Comparison of ENCODE assay signal across 18 mouse cellular contexts in genomic region chr6:30855205-30855604, GRCm38 (mm10).
"Had no signal": no experiment of that assay in that cellular context is flagged by ENCODE, and none has a peak within 500 bp of the region (broad histone marks: within the 10 kb centered on the region; RNA-seq: fewer than 3 reads in every experiment).

No protein-coding gene starts in this region.

- H3K27ac ChIP-seq: liver, embryonic 13.5 days; liver, embryonic 15.5 days; lung, embryonic 15.5 days; macrophage; midbrain, embryonic 13.5 days; midbrain, embryonic 15.5 days; neural tube, embryonic 12.5 days had no signal

- ATAC-seq: liver, postnatal 0 days; lung, postnatal 0 days; midbrain, embryonic 13.5 days; midbrain, embryonic 15.5 days had no signal

- H3K4me3 ChIP-seq: liver, embryonic 13.5 days; liver, embryonic 15.5 days; lung, embryonic 15.5 days; megakaryocyte, embryonic 14.5 days; midbrain, embryonic 13.5 days; midbrain, embryonic 15.5 days; neural tube, embryonic 12.5 days had no signal

- H3K4me1 ChIP-seq: liver, embryonic 13.5 days; liver, embryonic 15.5 days; lung, embryonic 15.5 days; midbrain, embryonic 13.5 days; midbrain, embryonic 15.5 days; neural tube, embryonic 12.5 days had no signal

- DNase-seq: liver, embryonic 13.5 days; liver, postnatal 0 days; lung, adult 2 months; lung, postnatal 14 days; retina, postnatal 1 day; right cerebral cortex, adult 18-20 months; spleen, adult 18-20 months; thymus, postnatal 25 days; thymus, postnatal 4 days had no signal

- H3K9ac ChIP-seq: liver, embryonic 13.5 days; liver, embryonic 15.5 days; liver, postnatal 0 days; lung, embryonic 15.5 days; midbrain, embryonic 13.5 days; midbrain, embryonic 15.5 days; neural tube, embryonic 12.5 days had no signal

- H3K27me3 ChIP-seq: liver, embryonic 13.5 days; liver, embryonic 15.5 days; lung, embryonic 15.5 days; megakaryocyte, embryonic 14.5 days; midbrain, embryonic 13.5 days; midbrain, embryonic 15.5 days; neural tube, embryonic 12.5 days had no signal

- H3K9me3 ChIP-seq: liver, embryonic 13.5 days; liver, embryonic 15.5 days; lung, embryonic 15.5 days; megakaryocyte, embryonic 14.5 days; midbrain, embryonic 13.5 days; midbrain, embryonic 15.5 days; neural tube, embryonic 12.5 days had no signal

- H3K4me2 ChIP-seq: liver, embryonic 13.5 days; liver, embryonic 15.5 days; lung, embryonic 15.5 days; midbrain, embryonic 11.5 days; midbrain, embryonic 13.5 days; midbrain, embryonic 15.5 days; neural tube, embryonic 12.5 days had no signal
